Mouse (Mus musculus) midbrain, embryonic 16.5 days (tissue): Measurements from ENCODE around the gene Lipn. TPM values are rescaled to one million over a fixed set of nuclear protein-coding genes. Genes with fewer than 3 reads are reported as not detected.

Source experiments
- ATAC-seq: fragments of 200-750 bp; cut with Nextera tagmentation; 2 replicates; pipeline ENCODE4 v1.8.0; 2017; ENCODE audit warnings: moderate TSS enrichment
- H3K27ac ChIP-seq: fragments of 300-500 bp; sonication (generic); 2 replicates; pipeline ENCODE4 v1.5.1; 2014; ENCODE audit warnings: mild to moderate bottlenecking, low read length, mixed read lengths
- H3K27me3 ChIP-seq: fragments of 300-500 bp; sonication (generic); 2 replicates; pipeline ENCODE4 v1.6.1; 2014; ENCODE audit warnings: low read depth, low read length, mixed read lengths; ENCODE audit not compliant: control insufficient read depth, insufficient read depth
- H3K36me3 ChIP-seq: fragments of 300-500 bp; sonication (generic); 2 replicates; pipeline ENCODE4 v1.6.1; 2014; ENCODE audit warnings: mild to moderate bottlenecking, low read length, moderate library complexity, mixed read lengths; ENCODE audit not compliant: control insufficient read depth, insufficient read depth
- H3K4me1 ChIP-seq: fragments of 300-500 bp; sonication (generic); 2 replicates; pipeline ENCODE4 v1.6.1; 2014; ENCODE audit warnings: mild to moderate bottlenecking, low read length, mixed read lengths; ENCODE audit not compliant: control insufficient read depth, insufficient read depth
- H3K4me2 ChIP-seq: fragments of 300-500 bp; sonication (generic); 2 replicates; pipeline ENCODE4 v1.6.1; 2014; ENCODE audit warnings: mild to moderate bottlenecking, low read length, mixed read lengths
- H3K4me3 ChIP-seq: fragments of 300-500 bp; sonication (generic); 2 replicates; pipeline ENCODE4 v1.5.1; 2014; ENCODE audit warnings: low read depth, mild to moderate bottlenecking, low read length, moderate library complexity, mixed read lengths
- H3K9ac ChIP-seq: fragments of 300-500 bp; sonication (generic); 2 replicates; pipeline ENCODE4 v1.6.1; 2014; ENCODE audit warnings: low read depth, low read length, mixed read lengths
- H3K9me3 ChIP-seq: fragments of 300-500 bp; sonication (generic); replicated peaks from 2 replicates; pipeline ENCODE4 v1.6.1; 2014; ENCODE audit warnings: mild to moderate bottlenecking, low read length, mixed read lengths; ENCODE audit not compliant: control insufficient read depth, poor library complexity, severe bottlenecking
- WGBS: fragments of 180-500 bp; shearing (Covaris S2); extraction: QIAGEN DNeasy Blood & Tissue Kit; methylation state at CpG from one replicate; pipeline ENCODE4 v1.1.7; 2014; 5-methylcytosine and 5-hydroxymethylcytosine counted together
- polyA plus RNA-seq: library from polyadenylated mRNA; unstranded; fragments of >200 nt; fragmentation: Nextera tagmentation; extraction: Ambion mirVana; gene quantifications from 2 replicates; pipeline ENCODE4 v1.2.1, GENCODE M21; 2015

Gene Lipn
- not detected in 2 replicates for polyA plus RNA-seq

DNA sequence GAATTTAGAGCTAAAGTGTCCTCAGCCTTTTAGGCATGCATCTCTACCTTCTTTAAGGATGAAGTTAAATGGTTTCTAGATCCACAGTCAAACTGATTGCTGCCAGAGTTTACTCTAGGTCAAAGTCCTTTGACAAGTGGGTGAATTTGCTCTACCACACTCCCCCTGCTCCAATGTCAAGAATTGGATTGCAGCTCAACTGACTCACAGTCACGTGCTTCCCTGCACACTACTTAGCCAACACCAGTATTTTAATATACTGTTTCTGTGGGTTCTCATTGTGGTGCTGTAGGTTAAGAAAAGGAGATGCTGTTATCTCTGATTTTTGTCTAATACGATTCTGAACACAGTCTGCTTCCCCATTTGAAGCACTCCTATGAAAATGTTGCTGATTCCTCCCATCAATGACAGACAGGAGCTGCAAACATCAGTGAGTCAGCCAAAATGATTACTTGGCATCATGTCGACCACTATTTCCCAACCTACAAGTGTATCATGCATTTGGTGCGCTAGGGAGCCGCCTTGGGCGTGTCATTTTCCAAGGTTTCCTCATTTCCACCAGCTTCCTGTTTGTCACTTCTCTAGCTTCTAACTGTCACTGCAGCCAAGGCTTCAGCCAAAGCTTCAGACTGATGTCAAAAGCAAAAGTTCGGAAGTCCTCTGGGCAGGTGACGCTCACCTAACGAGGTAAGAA is at the start of gene Lipn:
Gene Lipn (plus strand): TSS at position 580 of the 694 bp plus-strand sequence.
- 92% methylated on average over 9 of the region's 9 CpGs for WGBS
- Histone ChIP-seq H3K27me3 (no peaks in the 10 kb centered on the region), H3K4me2 (no peak within 1 kb of the TSS), H3K9ac (no peak within 1 kb of the TSS), H3K9me3 (no peaks in the 10 kb centered on the region), H3K4me3 (no peak within 1 kb of the TSS), H3K27ac (no peak within 1 kb of the TSS), H3K4me1 (no peaks in the 10 kb centered on the region), H3K36me3 (no peaks in the 10 kb centered on the region)
- ATAC-seq: no peak

DNA sequence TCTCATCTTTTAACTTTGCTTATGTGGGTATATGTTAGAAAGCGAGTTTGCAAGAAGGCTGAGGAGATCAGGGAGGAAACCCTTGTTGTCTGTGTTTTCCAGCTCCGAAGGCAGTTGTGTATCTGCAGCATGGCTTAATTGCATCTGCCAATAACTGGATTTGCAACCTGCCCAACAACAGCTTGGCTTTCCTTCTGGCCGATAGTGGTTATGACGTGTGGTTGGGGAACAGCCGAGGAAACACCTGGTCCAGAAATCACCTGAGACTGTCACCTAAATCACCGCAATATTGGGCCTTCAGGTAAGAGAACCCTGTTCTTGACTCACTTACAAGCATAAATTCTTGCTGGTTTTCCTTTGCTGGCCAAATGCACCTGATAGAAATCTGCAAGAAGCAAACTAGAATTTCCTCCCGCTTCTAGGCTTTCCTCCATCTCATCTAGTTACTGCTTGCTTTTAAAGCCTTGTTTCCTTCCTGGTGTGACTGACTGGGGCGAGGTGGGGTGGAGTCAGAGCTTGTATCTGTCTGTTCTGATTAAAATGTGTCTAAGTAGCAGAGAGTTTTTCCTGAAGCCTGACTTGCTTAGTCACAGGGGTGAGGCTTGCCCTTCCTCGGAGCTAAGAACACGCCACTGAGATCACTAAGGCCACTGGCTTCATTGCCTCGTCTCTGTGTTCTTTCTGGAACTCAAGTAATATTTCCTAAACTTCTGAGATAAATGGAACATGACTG is 45.6 kb upstream of the Lipn start:
- Histone ChIP-seq H3K36me3 (no peaks in the 10 kb centered on the region), H3K9ac (no peak overlapping the region), H3K27me3 (no peaks in the 10 kb centered on the region), H3K4me1 (no peaks in the 10 kb centered on the region), H3K27ac (no peak overlapping the region), H3K4me2 (no peak overlapping the region), H3K4me3 (no peak overlapping the region), H3K9me3 (no peaks in the 10 kb centered on the region)
- WGBS: 90% methylated on average over 11 of the region's 11 CpGs
- no peak for ATAC-seq

DNA sequence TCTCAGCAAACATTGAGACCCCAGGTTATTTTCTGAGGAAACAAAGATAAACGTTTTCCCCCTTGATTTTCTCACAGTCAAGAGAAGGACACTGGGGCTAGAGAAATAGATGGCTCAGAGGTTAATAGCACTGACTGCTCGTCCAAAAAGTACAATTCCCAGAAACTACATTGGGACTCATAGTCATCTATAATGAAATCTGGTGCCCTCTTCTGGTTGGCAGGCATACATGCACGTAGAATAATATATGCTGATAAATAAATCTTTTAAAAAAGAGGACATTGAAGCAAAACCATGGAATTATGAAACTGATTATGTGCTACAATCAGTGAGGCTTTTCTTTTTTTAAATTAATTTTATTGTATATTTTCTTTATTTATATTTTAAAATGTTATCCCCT is 44.4 kb upstream of the Lipn start:
- no peaks in the 10 kb centered on the region for H3K4me1 ChIP-seq
- no peak overlapping the region for H3K4me2 ChIP-seq
- no peak overlapping the region for H3K4me3 ChIP-seq
- no peak overlapping the region for H3K27ac ChIP-seq
- H3K9ac ChIP-seq: no peak overlapping the region
- WGBS: 44% methylated on average over 3 of the region's 3 CpGs
- H3K9me3 ChIP-seq: no peaks in the 10 kb centered on the region
- H3K27me3 ChIP-seq: no peaks in the 10 kb centered on the region
- no peak for ATAC-seq
- no peaks in the 10 kb centered on the region for H3K36me3 ChIP-seq

DNA sequence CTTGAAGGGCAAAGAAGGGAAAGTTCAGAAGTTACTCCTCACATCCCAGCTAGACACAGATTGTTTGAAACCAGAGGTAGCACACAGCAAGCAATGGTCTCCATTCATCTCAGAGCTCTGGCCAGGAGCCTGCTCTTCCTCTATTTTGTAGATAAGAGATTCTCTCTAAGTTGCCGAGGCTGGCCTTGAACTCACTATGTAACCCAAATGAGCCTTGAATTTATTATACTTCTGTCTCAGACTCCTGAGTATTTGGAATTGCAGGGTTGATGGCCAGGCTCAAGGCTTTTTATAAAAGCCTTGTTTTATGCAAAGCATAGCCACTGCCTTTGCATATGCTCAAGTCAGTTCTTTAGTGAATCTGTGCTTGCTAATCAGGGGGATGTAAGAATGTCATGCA is 27.4 kb upstream of the Lipn start:
- Histone ChIP-seq H3K4me1 (no peaks in the 10 kb centered on the region), H3K9ac (no peak overlapping the region), H3K4me3 (no peak overlapping the region), H3K36me3 (no peaks in the 10 kb centered on the region), H3K9me3 (no peaks in the 10 kb centered on the region), H3K27me3 (no peaks in the 10 kb centered on the region), H3K27ac (no peak overlapping the region), H3K4me2 (no peak overlapping the region)
- WGBS: 74% methylated on average over 1 of the region's 1 CpGs
- ATAC-seq: no peak

DNA sequence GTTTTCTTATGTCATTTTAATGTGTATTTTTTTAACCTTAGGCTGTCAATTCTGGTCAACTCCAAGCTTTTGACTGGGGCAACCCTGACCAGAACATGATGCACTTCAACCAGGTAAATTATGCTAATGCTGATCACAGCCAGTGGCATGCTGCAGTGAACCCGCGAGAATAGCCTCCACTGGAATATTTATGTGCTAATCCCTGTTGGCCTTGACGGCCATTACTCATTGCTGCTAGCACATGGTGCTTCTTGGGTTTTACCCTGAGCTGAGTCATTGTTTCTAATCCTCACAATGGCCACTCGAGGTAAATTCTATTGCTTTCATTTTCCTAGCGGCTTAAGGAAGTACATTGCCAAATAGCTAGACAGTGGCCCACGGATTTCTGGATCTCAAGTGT is 24.1 kb upstream of the Lipn start:
- Histone ChIP-seq H3K4me2 (no peak overlapping the region), H3K9ac (no peak overlapping the region), H3K27me3 (no peaks in the 10 kb centered on the region), H3K4me3 (no peak overlapping the region), H3K9me3 (no peaks in the 10 kb centered on the region), H3K27ac (no peak overlapping the region), H3K36me3 (no peaks in the 10 kb centered on the region), H3K4me1 (no peaks in the 10 kb centered on the region)
- 60% methylated on average over 6 of the region's 6 CpGs for WGBS
- no peak for ATAC-seq

DNA sequence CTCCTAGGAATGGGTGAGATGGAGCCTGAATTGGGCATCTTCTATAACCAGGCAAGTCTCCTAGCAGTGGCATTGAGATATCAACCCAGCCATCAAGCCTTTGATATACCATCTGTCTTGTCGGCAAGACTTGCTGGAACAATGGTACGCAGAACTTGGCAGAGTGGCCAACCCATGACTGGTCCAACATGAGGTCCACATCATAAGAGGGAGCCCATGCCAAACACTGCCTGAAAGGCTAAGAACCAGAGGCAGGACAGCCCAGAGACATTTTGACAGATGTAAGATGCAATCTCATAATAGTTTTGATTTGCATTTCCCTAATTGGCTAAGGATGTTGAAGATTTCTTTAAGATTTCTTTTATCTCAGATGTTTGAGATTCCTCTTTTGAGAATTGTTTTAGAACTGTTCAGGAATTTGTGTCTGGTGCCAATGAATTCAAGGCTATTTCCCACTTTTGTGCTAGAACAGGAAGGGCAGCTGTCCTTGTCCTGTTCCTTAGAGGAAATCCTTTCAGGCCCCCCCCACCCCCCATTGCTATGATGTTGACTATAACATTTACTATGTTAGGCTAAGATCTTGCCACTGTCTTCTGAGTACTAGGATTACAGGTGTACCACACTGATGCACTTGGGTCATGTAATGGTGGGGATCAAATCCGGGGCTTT is 17.7 kb upstream of the Lipn start:
- no peak overlapping the region for H3K4me3 ChIP-seq
- ATAC-seq: no peak
- no peak overlapping the region for H3K9ac ChIP-seq

DNA sequence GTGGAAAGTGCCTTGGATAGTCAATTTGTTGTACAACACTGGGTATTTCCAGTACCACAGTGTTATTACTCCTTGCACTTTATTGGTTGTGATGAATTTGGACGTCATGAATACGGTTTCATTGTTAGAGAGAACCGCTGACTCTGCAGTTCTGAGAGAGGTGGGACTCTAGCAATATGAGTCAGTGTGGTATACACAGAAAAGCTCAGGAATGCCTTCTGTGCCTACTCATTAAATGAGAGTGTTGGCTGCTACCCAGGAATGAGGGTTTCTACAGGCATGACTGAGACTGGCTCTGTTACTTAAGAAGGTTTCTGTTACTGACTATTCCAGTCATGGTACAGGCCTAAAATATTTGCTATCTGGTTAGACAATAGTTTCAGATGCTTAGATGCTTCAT is 15.7 kb upstream of the Lipn start:
- no peak overlapping the region for H3K4me3 ChIP-seq
- no peak overlapping the region for H3K27ac ChIP-seq
- no peaks in the 10 kb centered on the region for H3K36me3 ChIP-seq
- H3K9me3 ChIP-seq: no peaks in the 10 kb centered on the region; the same call in 1 of the 2 replicates
- ATAC-seq: no peak
- no peak overlapping the region for H3K4me2 ChIP-seq
- no peaks in the 10 kb centered on the region for H3K27me3 ChIP-seq
- no peak overlapping the region for H3K9ac ChIP-seq
- 84% methylated on average over 3 of the region's 3 CpGs for WGBS
- no peaks in the 10 kb centered on the region for H3K4me1 ChIP-seq

More for the DNA sequence above, 17.7 kb upstream of the Lipn start:
- 93% methylated on average over 3 of the region's 3 CpGs for WGBS
- H3K4me1 ChIP-seq: no peaks in the 10 kb centered on the region
- no peak overlapping the region for H3K4me2 ChIP-seq
- H3K9me3 ChIP-seq: no peaks in the 10 kb centered on the region
- no peaks in the 10 kb centered on the region for H3K36me3 ChIP-seq
- no peaks in the 10 kb centered on the region for H3K27me3 ChIP-seq
- no peak overlapping the region for H3K27ac ChIP-seq

DNA sequence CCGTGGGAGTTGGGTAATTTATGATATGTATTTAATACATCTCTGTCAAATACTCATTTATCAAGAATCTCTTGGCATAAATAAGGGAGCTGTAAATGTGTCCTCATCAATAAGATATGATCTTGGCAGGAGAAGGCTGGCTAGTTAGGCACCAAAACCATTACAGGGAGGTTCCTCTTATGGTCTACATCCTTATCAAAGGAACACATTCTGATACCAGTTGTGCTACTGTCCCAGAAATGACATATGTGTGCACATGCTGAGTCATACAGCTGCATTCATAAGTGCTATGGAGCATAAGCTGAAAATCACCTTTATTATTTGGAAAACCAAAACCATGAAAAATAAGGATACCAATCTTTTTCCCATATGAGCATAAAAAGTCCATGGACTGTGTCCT is 3.6 kb upstream of the Lipn start:
- Histone ChIP-seq H3K9ac (no peak overlapping the region), H3K27me3 (no peaks in the 10 kb centered on the region), H3K4me2 (no peak overlapping the region), H3K9me3 (no peaks in the 10 kb centered on the region), H3K36me3 (no peaks in the 10 kb centered on the region), H3K4me3 (no peak overlapping the region), H3K27ac (no peak overlapping the region), H3K4me1 (no peaks in the 10 kb centered on the region)
- 48% methylated on average over 1 of the region's 1 CpGs for WGBS
- ATAC-seq: no peak

DNA sequence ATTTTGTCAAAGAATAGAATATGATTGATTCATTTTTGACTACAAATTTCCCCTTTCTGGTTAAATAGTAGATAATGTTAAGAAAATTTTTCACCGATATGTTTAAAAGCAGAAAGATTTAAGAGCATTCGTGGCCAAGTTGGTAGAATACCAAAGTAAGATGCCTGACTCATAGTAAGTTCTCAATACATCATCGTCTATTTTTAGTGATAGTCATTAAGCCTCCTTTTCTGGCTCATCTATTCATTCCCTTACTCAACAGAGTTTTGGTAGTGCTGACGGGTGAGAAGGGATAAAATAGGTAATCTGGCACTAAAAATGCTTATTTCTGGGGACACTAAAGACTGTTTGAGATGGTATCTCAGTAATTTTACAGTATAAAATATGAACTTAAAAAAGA is 3.1 kb upstream of the Lipn start:
- WGBS: 89% methylated on average over 4 of the region's 4 CpGs
- H3K9ac ChIP-seq: no peak overlapping the region
- no peaks in the 10 kb centered on the region for H3K36me3 ChIP-seq
- no peaks in the 10 kb centered on the region for H3K4me1 ChIP-seq
- no peak overlapping the region for H3K4me2 ChIP-seq
- H3K27me3 ChIP-seq: no peaks in the 10 kb centered on the region
- H3K27ac ChIP-seq: no peak overlapping the region
- H3K9me3 ChIP-seq: no peaks in the 10 kb centered on the region
- H3K4me3 ChIP-seq: no peak overlapping the region
- no peak for ATAC-seq
